Mouse (Mus musculus) ES-Bruce4 (cell line): ENCODE results near the gene Rai14.

ENCODE experiments used
- CTCF ChIP-seq: IDR thresholded peaks from one replicate; pipeline ENCODE4 v1.8.1; 2011; ENCODE audit warnings: low read depth, low read length
- POLR2A ChIP-seq: IDR thresholded peaks from one replicate; pipeline ENCODE4 v1.8.1; 2011; ENCODE audit warnings: low read length; ENCODE audit not compliant: insufficient read depth

DNA sequence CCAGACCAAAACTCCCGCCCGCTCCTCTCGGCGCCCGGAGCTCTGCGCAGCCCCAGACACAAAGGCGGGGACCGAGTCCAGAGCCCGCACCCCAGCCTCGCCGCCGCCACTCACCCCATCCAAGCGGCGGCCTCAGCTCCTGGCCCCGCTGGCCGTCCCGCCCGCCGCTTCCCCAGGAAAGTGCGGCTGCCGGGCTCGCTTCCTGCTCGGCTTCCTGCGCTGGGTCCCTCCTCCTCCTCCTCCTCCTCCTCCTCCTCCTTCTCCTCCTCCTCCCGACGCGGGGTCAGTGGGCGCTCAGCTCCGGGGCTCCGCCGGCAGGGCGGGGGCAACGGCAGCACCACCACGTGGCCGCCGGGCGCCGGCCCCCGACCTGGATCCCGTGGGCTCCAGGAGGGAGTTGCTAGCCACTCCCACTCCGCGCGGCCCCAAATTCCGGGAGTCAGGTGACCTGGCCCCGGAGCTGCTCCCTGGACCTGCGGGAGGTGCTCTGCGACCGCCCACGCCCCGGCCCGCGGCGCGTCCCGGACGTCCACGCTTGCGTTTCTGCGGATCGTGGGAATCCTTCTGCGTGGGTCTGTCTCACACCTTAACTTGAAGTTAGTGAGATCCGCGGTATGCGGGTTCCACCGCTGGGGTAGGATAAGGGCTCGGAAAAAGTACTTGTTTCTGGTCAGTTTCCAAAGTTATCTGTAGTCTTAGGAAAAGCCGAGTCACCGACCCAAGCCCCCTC lies at the start of gene Rai14:
- no peak for TF ChIP-seq CTCF
- TF ChIP-seq POLR2A = no peak
